ENCODE assay signal across 15 mouse cellular contexts in the genomic region with DNA sequence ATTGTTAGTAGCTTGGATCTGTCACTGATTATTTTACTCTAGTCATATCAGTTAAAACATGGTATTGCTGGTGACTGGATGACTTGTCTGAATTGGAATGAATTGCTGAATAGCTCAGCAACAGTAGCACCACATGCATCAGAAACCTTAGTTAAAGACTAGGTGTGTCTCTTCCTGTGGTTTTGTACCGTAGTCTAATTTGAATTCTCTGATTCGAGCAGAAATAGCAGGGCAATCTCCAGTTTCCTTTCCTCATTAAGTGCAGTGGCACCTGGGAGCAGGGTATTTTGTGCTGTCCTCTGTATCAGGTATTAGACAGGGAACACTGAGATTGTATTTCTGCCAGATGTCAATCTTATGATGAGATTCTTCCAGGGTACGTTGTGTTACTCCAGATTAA.
"Had no signal": no experiment of that assay in that cellular context is flagged by ENCODE, and none has a peak within 500 bp of the region (broad histone marks: within the 10 kb centered on the region; RNA-seq: fewer than 3 reads in every experiment).

No protein-coding gene starts in this region.

- DNase-seq: kidney, adult 2 months; kidney, postnatal 25 days; layer of hippocampus, postnatal 36 days; liver, embryonic 13.5 days; lung, embryonic 14.5 days; thymus, adult 18-20 months; thymus, postnatal 36 days had no signal

- H3K9ac ChIP-seq: liver, embryonic 13.5 days; lung, embryonic 14.5 days; midbrain, embryonic 12.5 days; neural tube, embryonic 13.5 days had no signal

- ATAC-seq: lung, postnatal 0 days; midbrain, embryonic 16.5 days had no signal

- H3K9me3 ChIP-seq: liver, embryonic 13.5 days; midbrain, embryonic 12.5 days; neural tube, embryonic 13.5 days had no signal

- H3K27me3 ChIP-seq: liver, embryonic 13.5 days; midbrain, embryonic 12.5 days; neural tube, embryonic 13.5 days had no signal

- H3K4me2 ChIP-seq: liver, embryonic 13.5 days; lung, embryonic 14.5 days; midbrain, embryonic 12.5 days; neural tube, embryonic 13.5 days had no signal

- H3K27ac ChIP-seq: kidney, postnatal 0 days; left cerebral cortex, adult 2 months; liver, embryonic 13.5 days; macrophage; midbrain, embryonic 12.5 days; neural tube, embryonic 13.5 days had no signal

- H3K4me3 ChIP-seq: left cerebral cortex, adult 2 months; liver, embryonic 13.5 days; midbrain, embryonic 12.5 days; myocyte; neural tube, embryonic 13.5 days had no signal

- H3K4me1 ChIP-seq: liver, embryonic 13.5 days; midbrain, embryonic 12.5 days; neural tube, embryonic 13.5 days had no signal
